ENCODE assay signal across 14 mouse cellular contexts in genomic region chr4:127937474-127937873, GRCm38 (mm10). TPM values are rescaled to one million over a fixed set of nuclear protein-coding genes. Genes with fewer than 3 reads are reported as not detected.
"Had no signal": no experiment of that assay in that cellular context is flagged by ENCODE, and none has a peak within 500 bp of the region (broad histone marks: within the 10 kb centered on the region; RNA-seq: fewer than 3 reads in every experiment).

No protein-coding gene starts in this region.

- DNase-seq: lung, embryonic 14.5 days; lung, postnatal 10 days; lung, postnatal 4 days; midbrain, embryonic 14.5 days; retina, postnatal 1 day; right cerebral cortex, adult 18-20 months; right cerebral cortex, postnatal 25 days; right cerebral cortex, postnatal 4 days; spleen, adult 18-20 months; thymus, adult 18-20 months; thymus, postnatal 14 days; thymus, postnatal 36 days had no signal

RNA-seq across cellular contexts. Expression of gene CK137956, which starts 33.3 kb away (rescaled TPM):
- total RNA-seq: megakaryocyte, adult 5-6 weeks; megakaryocyte-erythroid progenitor cell, adult 5-6 weeks had no signal

RNA-seq across cellular contexts. Expression of gene Csmd2, which starts 50.2 kb away (rescaled TPM):
- total RNA-seq: megakaryocyte, adult 5-6 weeks; megakaryocyte-erythroid progenitor cell, adult 5-6 weeks had no signal
